Mouse (Mus musculus) CH12.LX (cell line): ENCODE results near the gene Chrd.

Source experiments
- CHD2 ChIP-seq: IDR thresholded peaks from 2 replicates; pipeline ENCODE4 v1.6.1; 2011; ENCODE audit warnings: low read length, improper control_type of control experiment
- CTCF ChIP-seq, 2 experiments: IDR thresholded peaks in 1 of 2; conservative IDR thresholded peaks in 1 of 2; 2 replicates each; pipeline ENCODE4 v1.5.1; 2011 to 2012; ENCODE audit warnings: low read depth in 2 of 2, low read length in 2 of 2, improper control_type of control experiment in 1 of 2, inconsistent platforms in 1 of 2, mild to moderate bottlenecking in 1 of 2, moderate library complexity in 1 of 2
- ELF1 ChIP-seq: IDR thresholded peaks from 2 replicates; pipeline ENCODE4 v1.6.1; 2014; ENCODE audit warnings: low read depth, mild to moderate bottlenecking, inconsistent platforms, low read length, improper control_type of control experiment
- EP300 ChIP-seq: IDR thresholded peaks from 2 replicates; pipeline ENCODE4 v1.6.1; 2011; ENCODE audit warnings: low read length, improper control_type of control experiment
- GABPA ChIP-seq: IDR thresholded peaks from 2 replicates; pipeline ENCODE4 v1.6.1; 2012; ENCODE audit warnings: low read depth, low read length, improper control_type of control experiment, inconsistent platforms; ENCODE audit not compliant: insufficient replicate concordance
- HCFC1 ChIP-seq: IDR thresholded peaks from 2 replicates; pipeline ENCODE4 v1.6.1; 2012; ENCODE audit warnings: low read depth, mild to moderate bottlenecking, inconsistent platforms, low read length, improper control_type of control experiment
- MAX ChIP-seq: IDR thresholded peaks from 2 replicates; pipeline ENCODE4 v1.6.1; 2011; ENCODE audit warnings: low read length, improper control_type of control experiment
- MXI1 ChIP-seq: IDR thresholded peaks from 2 replicates; pipeline ENCODE4 v1.6.1; 2011; ENCODE audit warnings: mild to moderate bottlenecking, low read depth, low read length, improper control_type of control experiment
- NELFE ChIP-seq: IDR thresholded peaks from 2 replicates; pipeline ENCODE4 v1.6.1; 2011; ENCODE audit warnings: low read depth, low read length, improper control_type of control experiment
- POLR2A ChIP-seq: IDR thresholded peaks from 2 replicates; pipeline ENCODE4 v1.6.1; 2011; ENCODE audit warnings: low read depth, mild to moderate bottlenecking, improper control_type of control experiment, low read length
- UBTF ChIP-seq: IDR thresholded peaks from 2 replicates; pipeline ENCODE4 v1.6.1; 2012; ENCODE audit warnings: low read depth, mild to moderate bottlenecking, inconsistent platforms, low read length, improper control_type of control experiment, moderate library complexity

GRCm38 (mm10) chr16:20699266-20699665 is 33.7 kb upstream of the Chrd start:
- TF ChIP-seq ELF1 = no peak
- no peak for TF ChIP-seq MAX
- no peak for TF ChIP-seq NELFE
- no peak for TF ChIP-seq HCFC1
- no peak for TF ChIP-seq EP300
- TF ChIP-seq CTCF (conservative IDR thresholded peaks at IDR 0.05 in 1 of 2, IDR thresholded peaks at IDR 0.05 in 1 of 2; ENCODE audit: low read depth in 2 of 2, low read length in 2 of 2) = no peak
- no peak for TF ChIP-seq MXI1
- no peak for TF ChIP-seq POLR2A
- TF ChIP-seq CHD2 = no peak
- no peak for TF ChIP-seq UBTF
- no peak for TF ChIP-seq GABPA
